Mouse (Mus musculus): ENCODE measurements around the gene 1110017D15Rik.
A peak's percentile ranks its signal among the peaks of the same experiment; 100 is the strongest.

1110017D15Rik gene

GRCm38 (mm10) chr4:41513309-41513708 is 3.8 kb downstream of the 1110017D15Rik start:
- no peak for DNase-seq (ENCODE audit: low read depth, low spot score)

- no peak for DNase-seq (ENCODE audit: low read depth, low spot score)
Observed at GRCm38 (mm10) chr4:41507998-41508397, 9.1 kb downstream of the 1110017D15Rik start.

- DNase-seq (ENCODE audit: low read depth, low spot score): no peak
Observed at GRCm38 (mm10) chr4:41507326-41507924, 9.7 kb downstream of the 1110017D15Rik start.

GRCm38 (mm10) chr4:41506906-41507305 is 10.2 kb downstream of the 1110017D15Rik start:
- DNase-seq (ENCODE audit: low read depth, low spot score): no peak

GRCm38 (mm10) chr4:41506156-41506555 is 11.0 kb downstream of the 1110017D15Rik start:
- no peak for DNase-seq (ENCODE audit: low read depth, low spot score)

- no peak for DNase-seq (ENCODE audit: low read depth, low spot score)
Observed at GRCm38 (mm10) chr4:41505131-41505551, 12.0 kb downstream of the 1110017D15Rik start.

- DNase-seq (ENCODE audit: low read depth, low spot score): peak; percentile 11
Observed at GRCm38 (mm10) chr4:41504325-41504724, 12.8 kb downstream of the 1110017D15Rik start.

GRCm38 (mm10) chr4:41502986-41503412 is 14.1 kb downstream of the 1110017D15Rik start, which contains the start of gene AI464131:
AI464131 (minus strand) TSS chr4:41503076.
- peak; percentile 96 for DNase-seq (ENCODE audit: low read depth, low spot score)

GRCm38 (mm10) chr4:41502171-41502940 is 14.8 kb downstream of the 1110017D15Rik start:
- peak; percentile 54 for DNase-seq (ENCODE audit: low read depth, low spot score)

- no peak for DNase-seq (ENCODE audit: low read depth, low spot score)
Observed at GRCm38 (mm10) chr4:41500787-41501186, 16.3 kb downstream of the 1110017D15Rik start.

- DNase-seq (ENCODE audit: low read depth, low spot score): no peak
Observed at GRCm38 (mm10) chr4:41499619-41500018, 17.5 kb downstream of the 1110017D15Rik start.

GRCm38 (mm10) chr4:41498921-41499391 is 18.2 kb downstream of the 1110017D15Rik start:
- DNase-seq (ENCODE audit: low read depth, low spot score): no peak

GRCm38 (mm10) chr4:41497995-41498845 is 18.9 kb downstream of the 1110017D15Rik start:
- DNase-seq (ENCODE audit: low read depth, low spot score): no peak

GRCm38 (mm10) chr4:41497579-41497978 is 19.6 kb downstream of the 1110017D15Rik start:
- DNase-seq (ENCODE audit: low read depth, low spot score): no peak

GRCm38 (mm10) chr4:41497046-41497445 is 20.1 kb downstream of the 1110017D15Rik start:
- DNase-seq (ENCODE audit: low read depth, low spot score): no peak

GRCm38 (mm10) chr4:41495850-41496249 is 21.3 kb downstream of the 1110017D15Rik start:
- no peak for DNase-seq (ENCODE audit: low read depth, low spot score)

GRCm38 (mm10) chr4:41495076-41495475 is 22.1 kb downstream of the 1110017D15Rik start:
- no peak for DNase-seq (ENCODE audit: low read depth, low spot score)

- no peak for DNase-seq (ENCODE audit: low read depth, low spot score)
Observed at GRCm38 (mm10) chr4:41494378-41494777, 22.8 kb downstream of the 1110017D15Rik start.

- DNase-seq (ENCODE audit: low read depth, low spot score): no peak
Observed at GRCm38 (mm10) chr4:41493464-41494116, 23.5 kb downstream of the 1110017D15Rik start.

- no peak for DNase-seq (ENCODE audit: low read depth, low spot score)
Observed at GRCm38 (mm10) chr4:41492951-41493350, 24.2 kb downstream of the 1110017D15Rik start.

- DNase-seq (ENCODE audit: low read depth, low spot score): peak; percentile 39
Observed at GRCm38 (mm10) chr4:41481601-41482017, 35.5 kb downstream of the 1110017D15Rik start.

All from 3T3-L1 (cell line).